Mouse (Mus musculus) G1E-ER4 (cell line): ENCODE results near the gene 1700011M02Rik. TPM values are rescaled to one million over a fixed set of nuclear protein-coding genes. Genes with fewer than 3 reads are reported as not detected.
"Not testable (repeated sequence)": the region's sequence is repeated elsewhere in the genome, so short reads cannot be mapped to it uniquely, and the experiment has no call there.

ENCODE experiments used
- GATA1 ChIP-seq: IDR thresholded peaks from one replicate; pipeline ENCODE4 v1.8.0; 2012; ENCODE audit warnings: low read length, inconsistent platforms
- polyA plus RNA-seq: library from polyadenylated mRNA; stranded (reverse); fragments of >175 nt; gene quantifications from 2 replicates; pipeline ENCODE4 v1.2.3, GENCODE M21; 2012

Gene 1700011M02Rik
- not detected in 2 replicates for polyA plus RNA-seq

- not testable (repeated sequence) for TF ChIP-seq GATA1
These were observed at the start of gene 1700011M02Rik, which contains the start of gene Dmrtc1a for GRCm38 (mm10) chrX:102908587-102908986. Gene 1700011M02Rik (plus strand): TSS chrX:102908905. Gene Dmrtc1a (minus strand): TSS chrX:102908687.

- no peak for TF ChIP-seq GATA1
These were observed 40.8 kb upstream of the 1700011M02Rik start, which contains the start of gene 1700031F05Rik for GRCm38 (mm10) chrX:102867871-102868270. Gene 1700031F05Rik (minus strand): TSS chrX:102867971.

GRCm38 (mm10) chrX:102928072-102928471, 19.4 kb downstream of the 1700011M02Rik start, which contains the start of gene 1700018G05Rik:
Gene 1700018G05Rik (plus strand): TSS chrX:102928372.
- TF ChIP-seq GATA1 = not testable (repeated sequence)

DNA sequence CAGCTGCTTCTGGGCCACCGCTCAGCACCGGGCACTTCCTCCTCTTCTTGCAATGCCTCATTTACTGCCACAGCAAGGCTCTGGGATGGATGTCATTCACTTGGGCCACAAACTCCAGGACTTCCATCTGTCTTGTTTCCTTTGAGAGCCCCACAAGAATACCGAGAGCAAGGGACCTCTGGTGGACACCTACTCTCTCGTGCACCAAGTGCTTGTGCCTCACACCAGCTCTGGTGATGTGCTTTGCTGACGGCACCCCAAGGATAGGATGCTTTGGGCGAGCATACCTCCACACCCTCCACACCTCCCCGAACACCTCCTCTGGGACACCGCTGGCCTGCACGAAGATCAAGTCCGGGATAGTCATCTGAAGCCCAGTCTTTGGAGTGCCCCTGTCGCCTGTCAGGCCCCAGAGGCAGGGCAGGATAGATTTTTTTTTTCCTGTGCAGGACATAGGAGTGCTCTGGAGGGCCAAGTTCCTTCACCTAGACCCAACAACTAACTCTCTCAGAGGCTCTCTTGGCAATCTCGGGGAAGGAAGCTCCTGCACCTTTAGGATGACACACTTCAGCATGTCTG, 24.4 kb downstream of the 1700011M02Rik start:
- no peak for TF ChIP-seq GATA1

GRCm38 (mm10) chrX:102933571-102934394, 25.1 kb downstream of the 1700011M02Rik start:
- TF ChIP-seq GATA1 = no peak

DNA sequence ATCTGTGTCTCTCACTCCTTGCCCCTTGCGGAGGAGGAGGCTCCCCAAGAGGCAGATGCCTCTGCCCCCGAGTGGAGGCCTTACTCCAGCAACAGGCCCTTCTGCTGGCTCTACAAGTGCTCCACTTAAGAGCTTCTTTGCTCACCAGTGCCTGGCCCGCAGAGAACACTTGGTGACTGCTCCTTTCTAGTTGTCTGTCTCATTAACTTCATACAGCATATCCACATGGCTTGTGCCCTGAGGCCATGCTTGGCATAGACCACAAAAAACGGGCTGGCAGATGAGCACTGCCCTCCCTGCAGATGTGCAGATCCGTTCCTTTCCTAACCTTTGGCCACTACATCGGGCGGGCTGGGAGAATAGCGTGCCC, 25.7 kb downstream of the 1700011M02Rik start:
- TF ChIP-seq GATA1 = no peak

DNA sequence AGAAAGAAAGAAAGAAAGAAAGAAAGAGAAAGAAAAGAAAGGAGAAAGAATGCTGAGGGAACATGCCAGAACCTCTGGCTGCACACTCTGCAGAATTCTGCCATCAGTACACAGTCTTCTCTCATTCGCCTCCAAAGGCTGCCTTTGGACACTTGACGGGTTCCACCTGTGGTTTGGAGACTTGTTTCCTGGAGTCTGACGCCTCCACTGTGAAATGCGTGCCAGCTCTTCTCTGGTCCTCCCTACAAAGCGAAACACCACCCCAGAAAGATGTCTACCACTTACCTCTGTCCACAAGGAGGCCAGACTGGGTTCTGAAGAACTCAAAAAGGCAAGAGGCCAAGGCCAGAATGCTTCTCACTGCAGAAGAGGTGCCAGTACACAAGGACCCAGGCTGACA, 28.0 kb downstream of the 1700011M02Rik start:
- TF ChIP-seq GATA1 = no peak

GRCm38 (mm10) chrX:102958917-102959316, 50.2 kb downstream of the 1700011M02Rik start:
- TF ChIP-seq GATA1 = no peak

Other genes with a start within 250 kb of the 1700011M02Rik start
- not detected in 2 replicates for gene Gm3880, start 221.9 kb upstream of the 1700011M02Rik start, polyA plus RNA-seq
- gene Gm9112, start 201.3 kb upstream of the 1700011M02Rik start, polyA plus RNA-seq = not detected in 2 replicates
- not detected in 2 replicates for gene Dmrtc1b, start 201.0 kb upstream of the 1700011M02Rik start, polyA plus RNA-seq
- not detected in 2 replicates for gene Dmrtc1c1, start 105.9 kb upstream of the 1700011M02Rik start, polyA plus RNA-seq
- gene Dmrtc1c2, start 54.3 kb upstream of the 1700011M02Rik start, polyA plus RNA-seq = 0.12 TPM in 1 of 2 replicates, not detected in the other
- not detected in 2 replicates for gene 1700031F05Rik, start 40.9 kb upstream of the 1700011M02Rik start, polyA plus RNA-seq
- not detected in 2 replicates for gene Dmrtc1a, start 218 bp upstream of the 1700011M02Rik start, polyA plus RNA-seq
- gene 1700018G05Rik, start 19.5 kb downstream of the 1700011M02Rik start, polyA plus RNA-seq = not detected in 2 replicates